Mouse (Mus musculus) neutrophil, adult 65 days (primary cell): ENCODE measurements around the gene Col7a1. TPM values are rescaled to one million over a fixed set of nuclear protein-coding genes. Genes with fewer than 3 reads are reported as not detected.

Source experiments
- total RNA-seq: library from RNA; stranded (reverse); gene quantifications from 2 replicates; pipeline ENCODE4 v1.2.4, GENCODE M21; 2023

The Col7a1 gene
- total RNA-seq = 4.3 and 4.7 TPM in 2 replicates

DNA sequence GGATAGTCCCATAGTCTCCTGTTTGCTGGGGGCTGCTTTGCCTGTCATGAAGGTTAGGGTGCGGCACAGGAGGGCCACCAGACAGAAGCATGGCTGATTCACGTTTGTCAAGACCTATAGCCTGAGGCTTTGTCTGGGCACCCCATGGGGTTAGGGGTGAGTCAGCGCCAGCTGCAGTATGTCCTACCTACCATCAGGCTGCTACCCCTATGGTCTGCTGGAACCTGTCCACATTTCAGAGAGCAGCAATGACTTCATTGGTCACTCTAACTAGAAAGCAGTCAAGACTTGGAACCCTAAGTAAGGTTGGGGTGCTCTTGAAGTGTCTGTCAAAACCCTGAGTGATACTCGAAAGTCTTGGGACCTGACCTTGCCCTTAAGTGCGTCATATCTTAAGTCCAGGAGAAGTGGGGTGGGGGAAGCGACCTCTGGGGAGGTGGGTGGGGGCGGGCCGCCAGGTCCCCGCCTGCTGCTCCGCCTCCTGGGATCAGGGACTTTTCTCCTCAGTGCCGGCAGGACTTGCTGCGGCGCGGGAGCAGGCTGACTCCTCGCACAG, at the start of gene Col7a1:
Gene Col7a1, plus strand, starts transcription at position 506 of the 556 bp plus-strand sequence.

DNA sequence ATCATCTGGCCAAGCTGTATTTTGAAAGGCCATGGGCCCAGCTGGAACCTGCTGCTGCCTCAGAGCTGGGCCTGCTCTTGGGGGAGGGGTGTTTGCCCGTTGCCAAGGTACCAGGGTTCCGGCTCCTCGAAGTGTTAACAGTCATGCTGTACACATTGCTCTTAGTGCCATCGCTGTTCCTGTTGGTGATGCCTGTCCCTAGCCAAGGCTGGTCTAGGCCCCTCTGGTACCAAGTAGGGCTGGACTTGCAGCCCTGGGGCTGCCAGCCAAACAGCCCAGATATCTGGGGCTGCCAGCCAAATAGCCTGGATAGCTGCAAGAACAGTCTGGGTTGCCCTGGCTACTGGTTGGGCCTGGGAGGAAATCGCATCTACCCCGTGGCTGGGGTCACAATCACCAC, 38.9 kb upstream of the Col7a1 start, which contains the start of gene Tmem89:
Gene Tmem89, plus strand, starts transcription at position 129 of the 400 bp plus-strand sequence.

GRCm38 (mm10) chr9:108936418-108937364, 16.7 kb upstream of the Col7a1 start, which contains the start of gene Uqcrc1:
Uqcrc1 (plus strand) TSS chr9:108936633.

GRCm38 (mm10) chr9:108985710-108986109, 32.3 kb downstream of the Col7a1 start, which contains the start of gene Ucn2:
Ucn2 (plus strand) TSS chr9:108986010.

DNA sequence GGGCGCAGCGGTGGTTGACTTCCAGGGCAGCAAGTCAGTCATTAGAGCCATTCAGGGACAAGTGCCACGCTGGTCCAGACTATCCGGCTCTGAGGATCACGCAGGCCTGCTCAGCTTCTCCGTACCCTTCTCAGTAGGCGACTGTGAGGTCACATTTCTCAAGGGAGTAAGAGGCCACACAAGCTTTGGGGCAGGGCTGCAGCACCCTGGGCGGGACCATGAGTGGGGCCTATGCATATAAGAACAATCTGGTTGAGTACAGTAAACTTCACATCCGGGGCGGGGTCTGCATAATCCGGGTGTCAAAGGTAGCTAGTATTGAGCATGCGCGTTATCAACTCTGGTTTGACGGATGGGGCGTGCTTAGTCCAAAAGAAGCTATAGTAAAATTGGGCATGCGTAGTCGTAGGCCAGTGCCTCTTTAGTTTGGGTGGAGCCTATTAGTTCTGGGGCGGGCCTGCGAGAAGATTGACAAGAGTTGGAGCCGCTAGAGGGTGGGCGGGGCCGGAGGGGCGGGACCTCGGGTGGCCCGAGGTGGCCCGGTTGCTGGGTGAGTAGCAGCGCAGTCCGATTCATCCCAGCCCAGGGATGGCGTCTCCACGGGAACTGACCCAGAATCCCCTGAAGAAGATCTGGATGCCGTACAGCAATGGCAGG, 38.2 kb downstream of the Col7a1 start, which contains the start of gene Pfkfb4:
Gene Pfkfb4, plus strand, starts transcription at position 351 of the 657 bp plus-strand sequence.

Other genes with a start within 250 kb of the Col7a1 start
- gene Ip6k2, start 169.8 kb upstream of the Col7a1 start, total RNA-seq = 41.5 and 54.6 TPM in 2 replicates
- 6.0 and 8.7 TPM in 2 replicates for gene Nckipsd, start 145.2 kb upstream of the Col7a1 start, total RNA-seq
- gene Celsr3, start 127.3 kb upstream of the Col7a1 start, total RNA-seq = 78.0 and 149 TPM in 2 replicates
- 8.0 and 8.1 TPM in 2 replicates for gene Slc26a6, start 100.3 kb upstream of the Col7a1 start, total RNA-seq
- not detected in 2 replicates for gene Tmem89, start 39.0 kb upstream of the Col7a1 start, total RNA-seq
- 139 and 161 TPM in 2 replicates for gene Uqcrc1, start 17.0 kb upstream of the Col7a1 start, total RNA-seq
- not detected in 2 replicates for gene Ucn2, start 32.4 kb downstream of the Col7a1 start, total RNA-seq
- gene Pfkfb4, start 38.2 kb downstream of the Col7a1 start, total RNA-seq = 177 and 195 TPM in 2 replicates
- 139 and 214 TPM in 2 replicates for gene Shisa5, start 85.0 kb downstream of the Col7a1 start, total RNA-seq
- gene Trex1, start 106.1 kb downstream of the Col7a1 start, total RNA-seq = 24.9 and 35.0 TPM in 2 replicates
- gene Atrip, start 120.5 kb downstream of the Col7a1 start, total RNA-seq = 11.8 and 17.5 TPM in 2 replicates
- 2.9 and 3.1 TPM in 2 replicates for gene Ccdc51, start 128.9 kb downstream of the Col7a1 start, total RNA-seq
- gene Tma7, start 129.0 kb downstream of the Col7a1 start, total RNA-seq = 194 and 223 TPM in 2 replicates
- gene Plxnb1, start 141.8 kb downstream of the Col7a1 start, total RNA-seq = 0.73 TPM in 1 of 2 replicates, not detected in the other
- not detected in 2 replicates for gene Fbxw21, start 208.5 kb downstream of the Col7a1 start, total RNA-seq
- not detected in 2 replicates for gene Fbxw13, start 242.4 kb downstream of the Col7a1 start, total RNA-seq